Comparison of ENCODE assay signal across 38 mouse cellular contexts in the genomic region with DNA sequence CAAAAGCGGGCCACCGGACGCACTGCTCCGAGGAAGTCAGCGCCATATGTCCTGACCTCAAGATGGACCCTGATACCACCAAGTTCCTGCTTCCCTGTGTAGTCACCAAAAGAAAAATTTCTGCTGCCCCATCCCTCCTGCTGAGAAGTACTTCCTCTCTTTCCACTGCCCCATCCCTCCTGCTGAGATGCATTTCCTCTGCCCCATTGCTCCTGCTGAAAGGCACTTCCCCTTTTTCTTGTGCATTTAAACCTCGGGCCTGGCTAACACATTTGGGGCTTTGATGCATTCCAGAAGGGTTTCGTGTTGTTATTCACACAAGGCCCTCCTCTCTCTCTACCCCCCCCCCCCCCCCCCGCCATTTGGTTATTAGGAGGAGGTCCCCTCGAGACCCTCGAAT. TPM values are rescaled to one million over a fixed set of nuclear protein-coding genes. Genes with fewer than 3 reads are reported as not detected.
"Had no signal": no experiment of that assay in that cellular context is flagged by ENCODE, and none has a peak within 500 bp of the region (broad histone marks: within the 10 kb centered on the region; RNA-seq: fewer than 3 reads in every experiment).

No protein-coding gene starts in this region.

RNA-seq across cellular contexts. Expression of a gene that starts 11.2 kb away (rescaled TPM):
- total RNA-seq: left cerebral cortex, postnatal 14 days; left cerebral cortex, postnatal 25 days; left cerebral cortex, postnatal 36 days; left cerebral cortex, postnatal 4 days; liver, adult 2 months; megakaryocyte-erythroid progenitor cell, adult 5-6 weeks; midbrain, postnatal 0 days; monocyte, adult 5-6 weeks had no signal
- polyA plus RNA-seq: limb, embryonic 10.5 days; limb, embryonic 11.5 days; limb, embryonic 12.5 days; limb, embryonic 13.5 days; liver, adult 2 months; lung, embryonic 14.5 days; midbrain, embryonic 10.5 days; midbrain, embryonic 11.5 days; midbrain, embryonic 12.5 days; midbrain, embryonic 14.5 days; midbrain, embryonic 15.5 days; myocyte; neural tube, embryonic 11.5 days had no signal

RNA-seq across cellular contexts. Expression of a gene that starts 16.2 kb away (rescaled TPM):
- total RNA-seq: left cerebral cortex, postnatal 14 days; left cerebral cortex, postnatal 25 days; left cerebral cortex, postnatal 36 days; liver, adult 2 months; megakaryocyte-erythroid progenitor cell, adult 5-6 weeks; midbrain, postnatal 0 days; monocyte, adult 5-6 weeks had no signal
- polyA plus RNA-seq: limb, embryonic 10.5 days; limb, embryonic 11.5 days; liver, adult 2 months; lung, adult 2 months; macrophage; midbrain, embryonic 10.5 days; midbrain, embryonic 13.5 days; midbrain, embryonic 14.5 days; myocyte; neural tube, embryonic 11.5 days had no signal

RNA-seq across cellular contexts. Expression of a gene that starts 36.8 kb away (rescaled TPM):
- total RNA-seq: left cerebral cortex, postnatal 14 days; left cerebral cortex, postnatal 25 days; left cerebral cortex, postnatal 36 days; left cerebral cortex, postnatal 4 days; liver, adult 2 months; megakaryocyte, adult 5-6 weeks; megakaryocyte-erythroid progenitor cell, adult 5-6 weeks; monocyte, adult 5-6 weeks had no signal
- polyA plus RNA-seq: liver, adult 2 months; liver, embryonic 11.5 days; liver, embryonic 12.5 days; liver, embryonic 13.5 days; liver, embryonic 14.5 days; liver, embryonic 15.5 days; liver, postnatal 0 days; lung, embryonic 14.5 days; macrophage; midbrain, embryonic 10.5 days; midbrain, embryonic 13.5 days; midbrain, embryonic 14.5 days; midbrain, embryonic 15.5 days; midbrain, embryonic 16.5 days; midbrain, postnatal 0 days; myocyte; neural tube, embryonic 11.5 days; neural tube, embryonic 13.5 days had no signal

RNA-seq across cellular contexts. Expression of a gene that starts 42.4 kb away (rescaled TPM):
- total RNA-seq: left cerebral cortex, postnatal 14 days; left cerebral cortex, postnatal 25 days; left cerebral cortex, postnatal 36 days; left cerebral cortex, postnatal 4 days; liver, adult 2 months; megakaryocyte progenitor cell, adult 5-6 weeks; megakaryocyte-erythroid progenitor cell, adult 5-6 weeks; midbrain, postnatal 0 days; monocyte, adult 5-6 weeks had no signal
- polyA plus RNA-seq: limb, embryonic 10.5 days; limb, embryonic 11.5 days; limb, embryonic 12.5 days; limb, embryonic 13.5 days; limb, embryonic 14.5 days; limb, embryonic 15.5 days; liver, adult 2 months; liver, embryonic 11.5 days; lung, adult 2 months; lung, embryonic 14.5 days; lung, embryonic 15.5 days; lung, embryonic 16.5 days; macrophage; midbrain, embryonic 10.5 days; midbrain, embryonic 11.5 days; midbrain, embryonic 12.5 days; midbrain, embryonic 13.5 days; midbrain, embryonic 14.5 days; midbrain, embryonic 15.5 days; midbrain, embryonic 16.5 days; midbrain, postnatal 0 days; myocyte; neural tube, embryonic 11.5 days; neural tube, embryonic 12.5 days; neural tube, embryonic 13.5 days had no signal

RNA-seq across cellular contexts. Expression of a gene that starts 53.4 kb away (rescaled TPM):
- total RNA-seq: left cerebral cortex, postnatal 14 days; left cerebral cortex, postnatal 25 days; left cerebral cortex, postnatal 36 days; left cerebral cortex, postnatal 4 days; liver, adult 2 months; megakaryocyte progenitor cell, adult 5-6 weeks; megakaryocyte-erythroid progenitor cell, adult 5-6 weeks; midbrain, postnatal 0 days; monocyte, adult 5-6 weeks had no signal
- polyA plus RNA-seq: limb, embryonic 10.5 days; limb, embryonic 11.5 days; limb, embryonic 12.5 days; liver, adult 2 months; lung, embryonic 14.5 days; macrophage; midbrain, embryonic 10.5 days; midbrain, embryonic 11.5 days; midbrain, embryonic 12.5 days; midbrain, embryonic 13.5 days; midbrain, embryonic 14.5 days; midbrain, embryonic 15.5 days; midbrain, embryonic 16.5 days; midbrain, postnatal 0 days; myocyte; neural tube, embryonic 11.5 days; neural tube, embryonic 12.5 days had no signal
